Mouse (Mus musculus) lung, postnatal 25 days (tissue): ENCODE data around the gene AC129217.1.
A peak's percentile ranks its signal among the peaks of the same experiment; 100 is the strongest.

ENCODE experiments used
- DNase-seq: peaks from one replicate; pipeline ENCODE4 v3.0.0; 2022; ENCODE audit warnings: low spot score

AC129217.1 gene

GRCm38 (mm10) chr19:8829660-8830059, at the start of gene AC129217.1:
Gene AC129217.1, plus strand, starts transcription at chr19:8829773.
- DNase-seq, result no peak

GRCm38 (mm10) chr19:8786008-8786781, 43.4 kb upstream of the AC129217.1 start, which contains the start of gene Taf6l:
Gene Taf6l, minus strand, starts transcription at chr19:8786417.
- DNase-seq, result peak; percentile 97

- DNase-seq, result no peak
Observed at GRCm38 (mm10) chr19:8788521-8788920, 41.1 kb upstream of the AC129217.1 start.

- DNase-seq, result no peak
Observed at GRCm38 (mm10) chr19:8789171-8789570, 40.4 kb upstream of the AC129217.1 start.

GRCm38 (mm10) chr19:8790171-8790570, 39.4 kb upstream of the AC129217.1 start:
- no peak for DNase-seq

- DNase-seq, result peak; percentile 92
Observed at GRCm38 (mm10) chr19:8798264-8798946, 31.2 kb upstream of the AC129217.1 start, which contains the start of gene Polr2g. Gene Polr2g, minus strand, starts transcription at chr19:8798577.

GRCm38 (mm10) chr19:8798947-8799315, 30.6 kb upstream of the AC129217.1 start:
- no peak for DNase-seq

- peak; percentile 99 for DNase-seq
Observed at GRCm38 (mm10) chr19:8802130-8802821, 27.3 kb upstream of the AC129217.1 start, which contains the start of gene Zbtb3. Gene Zbtb3, plus strand, starts transcription at chr19:8802555.

- no peak for DNase-seq
Observed at GRCm38 (mm10) chr19:8803204-8803780, 26.3 kb upstream of the AC129217.1 start.

- DNase-seq, result no peak
Observed at GRCm38 (mm10) chr19:8803879-8804660, 25.5 kb upstream of the AC129217.1 start.

- no peak for DNase-seq
Observed at GRCm38 (mm10) chr19:8806810-8807209, 22.8 kb upstream of the AC129217.1 start.

- no peak for DNase-seq
Observed at GRCm38 (mm10) chr19:8815812-8816211, 13.8 kb upstream of the AC129217.1 start.

- no peak for DNase-seq
Observed at GRCm38 (mm10) chr19:8817001-8817400, 12.6 kb upstream of the AC129217.1 start.

GRCm38 (mm10) chr19:8818301-8818798, 11.2 kb upstream of the AC129217.1 start:
- DNase-seq, result no peak

GRCm38 (mm10) chr19:8818801-8819595, 10.6 kb upstream of the AC129217.1 start, which contains the start of gene Ttc9c:
Gene Ttc9c, minus strand, starts transcription at chr19:8819333.
- DNase-seq, result peak; percentile 99

- peak; percentile 99 for DNase-seq
Observed at GRCm38 (mm10) chr19:8819596-8820423, 9.8 kb upstream of the AC129217.1 start, which contains the start of gene Hnrnpul2. Gene Hnrnpul2, plus strand, starts transcription at chr19:8820010.

- no peak for DNase-seq
Observed at GRCm38 (mm10) chr19:8820424-8820956, 9.1 kb upstream of the AC129217.1 start.

- DNase-seq, result no peak
Observed at GRCm38 (mm10) chr19:8821146-8821545, 8.4 kb upstream of the AC129217.1 start.

GRCm38 (mm10) chr19:8822696-8823095, 6.9 kb upstream of the AC129217.1 start:
- no peak for DNase-seq
